In the genomic region with DNA sequence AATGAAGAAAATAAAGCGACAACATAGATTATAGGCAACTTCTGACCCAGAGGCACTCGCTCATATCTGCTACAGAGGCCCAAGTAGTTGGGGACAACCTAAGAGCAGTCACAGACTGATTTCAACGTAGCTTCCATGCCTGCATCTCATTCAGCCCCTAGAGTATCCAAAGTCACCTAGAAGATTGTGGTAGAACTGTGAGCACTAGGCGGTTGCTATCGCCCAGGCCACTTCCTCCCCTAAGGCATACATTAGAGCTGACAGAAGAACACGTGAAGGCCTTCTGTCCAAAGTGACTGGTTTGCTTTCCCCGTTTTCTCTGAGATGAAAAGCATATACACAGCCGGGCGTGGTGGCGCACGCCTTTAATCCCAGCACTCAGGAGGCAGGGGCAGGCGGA, we compare ENCODE assay signal across 24 mouse cellular contexts. TPM values are rescaled to one million over a fixed set of nuclear protein-coding genes. Genes with fewer than 3 reads are reported as not detected.
DNase-seq lines count a peak whose midpoint lies in the region; ATAC-seq and TF ChIP-seq lines count a peak whose summit lies in the region.
"Had no signal": no experiment of that assay in that cellular context is flagged by ENCODE, and none has a peak within 500 bp of the region (broad histone marks: within the 10 kb centered on the region; RNA-seq: fewer than 3 reads in every experiment).

No protein-coding gene starts in this region.

- no peak for ATAC-seq in liver, embryonic 11.5 days (replicated peaks; ENCODE audit: low FRiP score)
- ATAC-seq in liver, postnatal 0 days: no peak
- ATAC-seq in midbrain, embryonic 11.5 days (ENCODE audit: low FRiP score): no peak
- ATAC-seq in midbrain, postnatal 0 days (ENCODE audit: low FRiP score): no peak
- no peak for ATAC-seq in hindbrain, embryonic 16.5 days
- ATAC-seq: CD4-positive, CD25-positive, alpha-beta regulatory T cell, adult 4 months; forebrain, embryonic 14.5 days; forebrain, embryonic 16.5 days had no signal

- TF ChIP-seq EP300 in liver, postnatal 0 days (IDR thresholded peaks at IDR 0.05; ENCODE audit: low read depth): no peak

- WGBS in liver, embryonic 11.5 days: 80% methylated on average over 12 of the region's 12 CpGs
- 79% methylated on average over 12 of the region's 12 CpGs for WGBS in liver, postnatal 0 days (ENCODE audit: insufficient replicate concordance)
- WGBS in midbrain, embryonic 11.5 days: 89% methylated on average over 12 of the region's 12 CpGs
- WGBS in midbrain, postnatal 0 days: 88% methylated on average over 12 of the region's 12 CpGs
- WGBS in hindbrain, embryonic 16.5 days: 88% methylated on average over 12 of the region's 12 CpGs

- peak; percentile 28 for DNase-seq in cerebellum, adult 11-12 months
- no peak for DNase-seq in cerebellum, postnatal 25 days
- DNase-seq in liver, embryonic 11.5 days (ENCODE audit: low spot score): no peak
- no peak for DNase-seq in liver, postnatal 0 days
- DNase-seq in midbrain, embryonic 11.5 days (ENCODE audit: low spot score, missing footprints): peak; percentile 72
- DNase-seq in midbrain, postnatal 0 days (ENCODE audit: low spot score): no peak
- DNase-seq in naive thymus-derived CD4-positive, alpha-beta T cell, adult 2 months (ENCODE audit: low read depth): peak; percentile 15
- DNase-seq: adrenal gland, adult 2 months; adrenal gland, postnatal 10 days; adrenal gland, postnatal 25 days; B cell, adult 2 months; cerebellum, adult 11 months; cerebellum, adult 2 months; cerebellum, adult 9-10 months; cerebellum, postnatal 14 days; embryo, embryonic 11 days had no signal

- H3K9ac ChIP-seq in liver, embryonic 11.5 days (ENCODE audit: low read depth, low read length): no peak overlapping the region
- H3K9ac ChIP-seq in liver, postnatal 0 days (replicated peaks): no peak overlapping the region
- H3K9ac ChIP-seq in midbrain, embryonic 11.5 days (ENCODE audit: low read length): no peak overlapping the region
- H3K9ac ChIP-seq in midbrain, postnatal 0 days (replicated peaks; ENCODE audit: low read length, poor library complexity, severe bottlenecking): no peak overlapping the region
- H3K9ac ChIP-seq in hindbrain, embryonic 16.5 days (ENCODE audit: low read depth, low read length): no peak overlapping the region
- H3K9ac ChIP-seq: embryonic facial prominence, embryonic 15.5 days; forebrain, embryonic 12.5 days had no signal

- peaks cover 24% of the 10 kb centered on the region for H3K36me3 ChIP-seq in liver, embryonic 11.5 days (ENCODE audit: control insufficient read depth, insufficient read depth, low read length)
- peaks cover 53% of the 10 kb centered on the region for H3K36me3 ChIP-seq in liver, postnatal 0 days (replicated peaks; ENCODE audit: insufficient read depth, low read length)
- peaks cover 13% of the 10 kb centered on the region; the same call in 1 of the 2 replicates for H3K36me3 ChIP-seq in midbrain, embryonic 11.5 days (ENCODE audit: control insufficient read depth, insufficient read depth, low read length)
- peaks cover 31% of the 10 kb centered on the region for H3K36me3 ChIP-seq in midbrain, postnatal 0 days (ENCODE audit: insufficient read depth, low read length)
- peaks cover 34% of the 10 kb centered on the region for H3K36me3 ChIP-seq in hindbrain, embryonic 16.5 days (ENCODE audit: control insufficient read depth, insufficient read depth, low read length)

- H3K27me3 ChIP-seq in liver, embryonic 11.5 days (replicated peaks; ENCODE audit: control insufficient read depth, insufficient read depth, low read length): no peaks in the 10 kb centered on the region
- no peaks in the 10 kb centered on the region for H3K27me3 ChIP-seq in liver, postnatal 0 days (ENCODE audit: insufficient read depth, low read length)
- no peaks in the 10 kb centered on the region for H3K27me3 ChIP-seq in midbrain, embryonic 11.5 days (ENCODE audit: control insufficient read depth, insufficient read depth, low read length)
- H3K27me3 ChIP-seq in midbrain, postnatal 0 days (ENCODE audit: insufficient read depth, low read length): no peaks in the 10 kb centered on the region
- H3K27me3 ChIP-seq in hindbrain, embryonic 16.5 days (replicated peaks; ENCODE audit: control insufficient read depth, insufficient read depth, low read length): no peaks in the 10 kb centered on the region
- H3K27me3 ChIP-seq: embryonic facial prominence, embryonic 13.5 days; embryonic facial prominence, embryonic 15.5 days; forebrain, embryonic 12.5 days had no signal

- H3K27ac ChIP-seq in liver, embryonic 11.5 days (ENCODE audit: low read depth, low read length): no peak overlapping the region
- no peak overlapping the region for H3K27ac ChIP-seq in liver, postnatal 0 days (ENCODE audit: low read depth)
- H3K27ac ChIP-seq in midbrain, embryonic 11.5 days (ENCODE audit: low read depth, low read length): no peak overlapping the region
- H3K27ac ChIP-seq in midbrain, postnatal 0 days (ENCODE audit: low read depth, low read length): no peak overlapping the region
- no peak overlapping the region for H3K27ac ChIP-seq in hindbrain, embryonic 16.5 days (ENCODE audit: low read depth, low read length)
- H3K27ac ChIP-seq: embryonic facial prominence, embryonic 13.5 days; embryonic facial prominence, embryonic 15.5 days; forebrain, embryonic 10.5 days; forebrain, embryonic 12.5 days had no signal

- no peak for TF ChIP-seq CTCF in liver, postnatal 0 days (IDR thresholded peaks at IDR 0.05; ENCODE audit: low read depth)
- TF ChIP-seq CTCF in midbrain, postnatal 0 days (IDR thresholded peaks at IDR 0.05): no peak

- peaks cover 33% of the 10 kb centered on the region for H3K4me1 ChIP-seq in liver, embryonic 11.5 days (replicated peaks; ENCODE audit: control insufficient read depth, insufficient read depth, low read length)
- H3K4me1 ChIP-seq in liver, postnatal 0 days (ENCODE audit: insufficient read depth): peaks cover 38% of the 10 kb centered on the region
- H3K4me1 ChIP-seq in midbrain, embryonic 11.5 days (ENCODE audit: control insufficient read depth, insufficient read depth, low read length): peaks cover 31% of the 10 kb centered on the region
- 0 out of 2 replicates have a peak, but pooled peaks cover 2% of the 10 kb centered on the region for H3K4me1 ChIP-seq in midbrain, postnatal 0 days (ENCODE audit: insufficient read depth, low read length)
- peaks cover 17% of the 10 kb centered on the region for H3K4me1 ChIP-seq in hindbrain, embryonic 16.5 days (ENCODE audit: control insufficient read depth, insufficient read depth, low read depth, low read length)

- no peak overlapping the region for H3K4me3 ChIP-seq in liver, embryonic 11.5 days (ENCODE audit: low read depth, low read length)
- H3K4me3 ChIP-seq in liver, postnatal 0 days (ENCODE audit: low read depth, low read length): no peak overlapping the region
- no peak overlapping the region for H3K4me3 ChIP-seq in midbrain, embryonic 11.5 days (ENCODE audit: low read depth, low read length)
- no peak overlapping the region for H3K4me3 ChIP-seq in midbrain, postnatal 0 days (ENCODE audit: low read depth, low read length)
- no peak overlapping the region for H3K4me3 ChIP-seq in hindbrain, embryonic 16.5 days (ENCODE audit: low read length)
- H3K4me3 ChIP-seq: embryonic facial prominence, embryonic 13.5 days; embryonic facial prominence, embryonic 15.5 days; forebrain, embryonic 12.5 days had no signal

- no peaks in the 10 kb centered on the region for H3K9me3 ChIP-seq in liver, embryonic 11.5 days (ENCODE audit: control insufficient read depth, low read length)
- H3K9me3 ChIP-seq in liver, postnatal 0 days (ENCODE audit: low read length): no peaks in the 10 kb centered on the region
- no peaks in the 10 kb centered on the region for H3K9me3 ChIP-seq in midbrain, embryonic 11.5 days (ENCODE audit: control insufficient read depth, low read length)
- H3K9me3 ChIP-seq in midbrain, postnatal 0 days (ENCODE audit: low read length): no peaks in the 10 kb centered on the region
- no peaks in the 10 kb centered on the region for H3K9me3 ChIP-seq in hindbrain, embryonic 16.5 days (ENCODE audit: control insufficient read depth, low read length)
- H3K9me3 ChIP-seq: embryonic facial prominence, embryonic 13.5 days; embryonic facial prominence, embryonic 15.5 days; forebrain, embryonic 10.5 days; forebrain, embryonic 12.5 days had no signal

- H3K4me2 ChIP-seq in liver, embryonic 11.5 days: 0 out of 2 replicates have a peak overlapping the region, but pooled peaks have one; percentile 10
- no peak overlapping the region for H3K4me2 ChIP-seq in liver, postnatal 0 days (ENCODE audit: low read depth, low read length)
- H3K4me2 ChIP-seq in midbrain, embryonic 11.5 days: no peak overlapping the region
- H3K4me2 ChIP-seq in midbrain, postnatal 0 days (ENCODE audit: low read depth, low read length, poor library complexity, severe bottlenecking): no peak overlapping the region
- H3K4me2 ChIP-seq in hindbrain, embryonic 16.5 days (ENCODE audit: low read length): no peak overlapping the region
- H3K4me2 ChIP-seq: embryonic facial prominence, embryonic 13.5 days; embryonic facial prominence, embryonic 15.5 days; forebrain, embryonic 12.5 days had no signal

RNA-seq across cellular contexts. Expression of gene Ubtf, which starts 5.2 kb away (rescaled TPM):
- polyA plus RNA-seq in liver, embryonic 11.5 days (2014; fragmentation: Nextera tagmentation; extraction: Ambion mirVana): 104 and 108 TPM in 2 replicates
- polyA plus RNA-seq in liver, postnatal 0 days (2015; fragmentation: Nextera tagmentation; extraction: Ambion mirVana): 32.4 and 32.5 TPM in 2 replicates
- polyA plus RNA-seq in midbrain, embryonic 11.5 days (2014; fragmentation: Nextera tagmentation; extraction: Ambion mirVana): 84.7 and 86.1 TPM in 2 replicates
- total RNA-seq in midbrain, postnatal 0 days (2014; rRNA removed): 64.3 and 71.4 TPM in 2 replicates
- polyA plus RNA-seq in midbrain, postnatal 0 days (2015; fragmentation: Nextera tagmentation; extraction: Ambion mirVana): 56.3 and 64.3 TPM in 2 replicates
- 70.4 and 76.8 TPM in 2 replicates for polyA plus RNA-seq in hindbrain, embryonic 16.5 days (2015; fragmentation: Nextera tagmentation; extraction: Ambion mirVana)

RNA-seq across cellular contexts. Expression of gene Atxn7l3, which starts 17.9 kb away (rescaled TPM):
- 11.4 and 14.7 TPM in 2 replicates for polyA plus RNA-seq in liver, embryonic 11.5 days (2014; fragmentation: Nextera tagmentation; extraction: Ambion mirVana)
- polyA plus RNA-seq in liver, postnatal 0 days (2015; fragmentation: Nextera tagmentation; extraction: Ambion mirVana): 4.5 and 4.6 TPM in 2 replicates
- 13.3 and 15.2 TPM in 2 replicates for polyA plus RNA-seq in midbrain, embryonic 11.5 days (2014; fragmentation: Nextera tagmentation; extraction: Ambion mirVana)
- total RNA-seq in midbrain, postnatal 0 days (2014; rRNA removed): 166 and 169 TPM in 2 replicates
- 25.4 and 26.5 TPM in 2 replicates for polyA plus RNA-seq in midbrain, postnatal 0 days (2015; fragmentation: Nextera tagmentation; extraction: Ambion mirVana)
- polyA plus RNA-seq in hindbrain, embryonic 16.5 days (2015; fragmentation: Nextera tagmentation; extraction: Ambion mirVana): 26.6 and 29.2 TPM in 2 replicates

RNA-seq across cellular contexts. Expression of gene Tmub2, which starts 29.6 kb away (rescaled TPM):
- 41.6 and 44.8 TPM in 2 replicates for polyA plus RNA-seq in liver, embryonic 11.5 days (2014; fragmentation: Nextera tagmentation; extraction: Ambion mirVana)
- 19.4 and 20.8 TPM in 2 replicates for polyA plus RNA-seq in liver, postnatal 0 days (2015; fragmentation: Nextera tagmentation; extraction: Ambion mirVana)
- polyA plus RNA-seq in midbrain, embryonic 11.5 days (2014; fragmentation: Nextera tagmentation; extraction: Ambion mirVana): 54.0 and 55.7 TPM in 2 replicates
- total RNA-seq in midbrain, postnatal 0 days (2014; rRNA removed): 80.5 and 90.8 TPM in 2 replicates
- polyA plus RNA-seq in midbrain, postnatal 0 days (2015; fragmentation: Nextera tagmentation; extraction: Ambion mirVana): 65.4 and 73.9 TPM in 2 replicates
- 81.6 and 85.0 TPM in 2 replicates for polyA plus RNA-seq in hindbrain, embryonic 16.5 days (2015; fragmentation: Nextera tagmentation; extraction: Ambion mirVana)

RNA-seq across cellular contexts. Expression of gene Asb16, which starts 45.8 kb away (rescaled TPM):
- polyA plus RNA-seq in liver, embryonic 11.5 days (2014; fragmentation: Nextera tagmentation; extraction: Ambion mirVana): 0.05 and 0.12 TPM in 2 replicates
- not detected in 2 replicates for polyA plus RNA-seq in liver, postnatal 0 days (2015; fragmentation: Nextera tagmentation; extraction: Ambion mirVana)
- polyA plus RNA-seq in midbrain, embryonic 11.5 days (2014; fragmentation: Nextera tagmentation; extraction: Ambion mirVana): 0.08 TPM in 1 of 2 replicates, not detected in the other
- 2.3 and 2.5 TPM in 2 replicates for total RNA-seq in midbrain, postnatal 0 days (2014; rRNA removed)
- polyA plus RNA-seq in midbrain, postnatal 0 days (2015; fragmentation: Nextera tagmentation; extraction: Ambion mirVana): 0.28 and 0.32 TPM in 2 replicates
- polyA plus RNA-seq in hindbrain, embryonic 16.5 days (2015; fragmentation: Nextera tagmentation; extraction: Ambion mirVana): 0.09 and 0.11 TPM in 2 replicates
- polyA plus RNA-seq: CD4-positive, CD25-positive, alpha-beta regulatory T cell, adult 4 months; forebrain, embryonic 12.5 days; forebrain, embryonic 14.5 days; forebrain, embryonic 16.5 days had no signal

RNA-seq across cellular contexts. Expression of gene Slc4a1, which starts 51.7 kb away (rescaled TPM):
- polyA plus RNA-seq in liver, embryonic 11.5 days (2014; fragmentation: Nextera tagmentation; extraction: Ambion mirVana): 191 and 229 TPM in 2 replicates
- 311 and 329 TPM in 2 replicates for polyA plus RNA-seq in liver, postnatal 0 days (2015; fragmentation: Nextera tagmentation; extraction: Ambion mirVana)
- polyA plus RNA-seq in midbrain, embryonic 11.5 days (2014; fragmentation: Nextera tagmentation; extraction: Ambion mirVana): 30.6 and 31.3 TPM in 2 replicates
- total RNA-seq in midbrain, postnatal 0 days (2014; rRNA removed): 0.33 and 1.1 TPM in 2 replicates
- polyA plus RNA-seq in midbrain, postnatal 0 days (2015; fragmentation: Nextera tagmentation; extraction: Ambion mirVana): 0.27 and 0.42 TPM in 2 replicates
- polyA plus RNA-seq in hindbrain, embryonic 16.5 days (2015; fragmentation: Nextera tagmentation; extraction: Ambion mirVana): 1.4 and 3.2 TPM in 2 replicates
- polyA plus RNA-seq: CD4-positive, CD25-positive, alpha-beta regulatory T cell, adult 4 months had no signal

Comparison
In these comparisons a context has a peak if more than half of its experiments do, and no peak if none do; other contexts are left out.
1. DNase-seq: peak in cerebellum, adult 11-12 months (single experiment), midbrain, embryonic 11.5 days (single experiment) and naive thymus-derived CD4-positive, alpha-beta T cell, adult 2 months (single experiment); none in cerebellum, postnatal 25 days (0 of 2), liver, embryonic 11.5 days (single experiment), liver, postnatal 0 days (single experiment) and midbrain, postnatal 0 days (single experiment).